Mouse (Mus musculus): ENCODE measurements around the gene B4galnt4.

DNA sequence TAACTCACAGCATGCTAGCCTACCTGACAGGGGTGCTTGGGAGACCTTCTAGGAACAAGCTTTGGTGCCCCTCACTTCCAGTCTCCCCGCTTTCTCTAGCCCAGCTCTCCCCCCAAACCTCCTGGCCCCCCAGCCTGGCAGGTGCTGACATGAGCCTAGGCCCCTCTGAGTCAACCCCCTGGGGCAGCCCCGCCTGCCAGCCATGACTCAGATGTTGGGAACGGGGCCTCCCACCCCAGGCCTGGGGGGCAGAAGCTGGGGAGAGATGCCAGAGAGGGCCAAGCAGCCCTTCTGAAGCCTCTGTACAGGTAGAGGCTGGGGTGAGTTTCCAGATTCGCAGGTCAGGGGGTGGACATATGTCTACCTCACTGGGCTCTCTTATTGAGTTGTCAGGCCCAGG is 18.0 kb downstream of the B4galnt4 start:
- TF ChIP-seq CTCF (IDR thresholded peaks at IDR 0.05; ENCODE audit: low read depth) (no peak), EP300 (optimal IDR thresholded peaks at IDR 0.05) (peak; percentile 16)
